Mouse (Mus musculus) heart, embryonic 14.5 days (tissue): ENCODE data around the gene Klhl36. TPM values are rescaled to one million over a fixed set of nuclear protein-coding genes. Genes with fewer than 3 reads are reported as not detected.
A peak's percentile ranks its signal among the peaks of the same experiment; 100 is the strongest.

Experiments used
- ATAC-seq: fragments of 200-750 bp; cut with Nextera tagmentation; 2 replicates; pipeline ENCODE4 v1.8.0; 2017; ENCODE audit warnings: low read depth, moderate TSS enrichment; ENCODE audit not compliant: insufficient number of reproducible peaks, insufficient read depth, low FRiP score
- H3K27ac ChIP-seq, 2 experiments: fragments of 200-500 bp in 1 of 2; fragments of 300-500 bp in 1 of 2; sonication (generic) in 1 of 2; replicated peaks in 1 of 2; 2 replicates each; pipeline ENCODE4 v1.5.1; 2012 to 2014; ENCODE audit warnings: low read depth in 2 of 2, low read length in 2 of 2, control low read depth in 1 of 2, mild to moderate bottlenecking in 1 of 2, mixed read lengths in 1 of 2; ENCODE audit not compliant: control insufficient read depth in 1 of 2, insufficient read depth in 1 of 2
- H3K27me3 ChIP-seq: fragments of 300-500 bp; sonication (generic); 2 replicates; pipeline ENCODE4 v1.6.1; 2014; ENCODE audit warnings: mild to moderate bottlenecking, low read length, control low read depth; ENCODE audit not compliant: control insufficient read depth, insufficient read depth
- H3K36me3 ChIP-seq: fragments of 300-500 bp; sonication (generic); 2 replicates; pipeline ENCODE4 v1.6.1; 2014; ENCODE audit warnings: mild to moderate bottlenecking, control low read depth, low read length, mixed read lengths; ENCODE audit not compliant: control insufficient read depth, insufficient read depth
- H3K4me1 ChIP-seq, 2 experiments: fragments of 200-500 bp in 1 of 2; fragments of 300-500 bp in 1 of 2; sonication (generic) in 1 of 2; 2 replicates each; pipeline ENCODE4 v1.6.1; 2012 to 2014; ENCODE audit warnings: low read length in 2 of 2, control low read depth in 1 of 2, mixed read lengths in 1 of 2; ENCODE audit not compliant: control insufficient read depth in 2 of 2, insufficient read depth in 2 of 2
- H3K4me2 ChIP-seq: fragments of 300-500 bp; sonication (generic); 2 replicates; pipeline ENCODE4 v1.6.1; 2014; ENCODE audit warnings: mild to moderate bottlenecking, low read length
- H3K4me3 ChIP-seq, 2 experiments: fragments of 200-500 bp in 1 of 2; fragments of 300-500 bp in 1 of 2; sonication (generic) in 1 of 2; 2 replicates each; pipeline ENCODE4 v1.5.1; 2012 to 2014; ENCODE audit warnings: low read length in 2 of 2, mild to moderate bottlenecking in 2 of 2, control low read depth in 1 of 2, low read depth in 1 of 2, moderate library complexity in 1 of 2; ENCODE audit not compliant: control insufficient read depth in 1 of 2, insufficient read depth in 1 of 2
- H3K9ac ChIP-seq: fragments of 300-500 bp; sonication (generic); 2 replicates; pipeline ENCODE4 v1.6.1; 2014; ENCODE audit warnings: mild to moderate bottlenecking, low read length
- H3K9me3 ChIP-seq: fragments of 300-500 bp; sonication (generic); 2 replicates; pipeline ENCODE4 v1.6.1; 2016; ENCODE audit warnings: low read length, control low read depth; ENCODE audit not compliant: control insufficient read depth
- WGBS: fragments of 180-500 bp; shearing (Covaris S2); extraction: QIAGEN DNeasy Blood & Tissue Kit; methylation state at CpG from one replicate; pipeline ENCODE4 v1.1.7; 2014; 5-methylcytosine and 5-hydroxymethylcytosine counted together
- polyA plus RNA-seq: library from polyadenylated mRNA; unstranded; fragments of >200 nt; fragmentation: Nextera tagmentation; extraction: Ambion mirVana; gene quantifications from 2 replicates; pipeline ENCODE4 v1.2.1, GENCODE M21; 2014

The Klhl36 gene
- polyA plus RNA-seq, 1 experiment from 2014 or later: 10.6 TPM

DNA sequence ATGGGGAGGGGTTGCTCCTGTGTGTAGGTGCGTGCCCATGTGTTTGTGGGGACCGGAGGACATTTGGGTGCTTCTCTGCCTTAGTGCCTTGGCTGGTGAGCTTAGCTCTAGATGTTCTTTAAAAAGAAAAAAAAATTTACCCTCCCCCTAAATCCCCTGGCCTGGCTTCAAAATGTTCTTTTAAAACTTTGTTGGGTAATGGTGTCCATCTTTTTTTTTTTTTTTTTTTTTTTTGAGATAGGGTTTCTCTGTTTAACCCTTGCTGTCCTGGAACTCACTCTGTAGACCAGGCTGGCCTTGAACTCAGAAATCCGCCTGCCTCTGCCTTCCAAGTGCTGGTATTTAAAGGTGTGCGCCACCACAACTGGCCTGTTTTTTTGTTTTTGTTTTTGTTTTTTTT, 53.2 kb downstream of the Klhl36 start:
- WGBS: 87% methylated on average over 4 of the region's 4 CpGs
- Histone ChIP-seq H3K27ac (no peak overlapping the region), H3K9me3 (no peaks in the 10 kb centered on the region), H3K9ac (no peak overlapping the region), H3K4me1 (peaks cover 17 to 64% of the 10 kb centered on the region in 2 experiments), H3K36me3 (no peaks in the 10 kb centered on the region), H3K4me2 (no peak overlapping the region), H3K27me3 (no peaks in the 10 kb centered on the region), H3K4me3 (no peak overlapping the region)
- no peak for ATAC-seq

DNA sequence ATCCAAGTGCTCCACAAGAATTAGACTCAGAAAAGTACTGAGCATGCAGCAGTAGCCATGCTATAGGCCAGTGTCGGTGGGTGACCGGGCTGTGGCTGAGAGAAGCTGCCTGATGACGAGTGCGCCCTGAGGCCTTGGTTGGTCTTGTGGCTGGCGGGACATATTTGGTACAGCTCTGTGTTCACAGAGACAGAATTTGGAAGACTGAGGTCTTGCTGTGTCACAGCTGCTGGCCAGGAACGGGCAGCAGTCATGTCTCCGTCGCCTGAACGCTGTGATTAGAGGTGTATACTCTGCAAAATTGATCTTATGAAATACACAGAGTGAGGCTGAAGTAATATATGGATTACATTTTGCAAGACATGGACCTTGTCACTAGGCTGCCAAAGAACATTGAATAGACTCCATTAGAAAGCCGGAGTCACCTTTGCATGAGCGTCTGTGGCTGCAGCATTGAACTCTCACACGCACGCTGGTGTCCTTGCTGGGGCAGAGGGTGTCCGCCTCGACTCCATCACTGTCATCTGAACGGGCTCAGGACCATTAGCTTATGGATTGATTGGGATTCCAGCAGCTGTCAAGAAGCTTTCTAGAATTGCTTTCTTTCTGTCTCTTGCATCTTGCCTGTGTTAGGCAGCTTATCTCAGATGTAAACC, 54.3 kb downstream of the Klhl36 start:
- H3K9me3 ChIP-seq: no peaks in the 10 kb centered on the region
- ATAC-seq: no peak
- no peak overlapping the region for H3K9ac ChIP-seq
- no peaks in the 10 kb centered on the region for H3K27me3 ChIP-seq
- H3K4me3 ChIP-seq: no peak overlapping the region
- no peak overlapping the region for H3K4me2 ChIP-seq
- no peaks in the 10 kb centered on the region for H3K36me3 ChIP-seq
- H3K27ac ChIP-seq: no peak overlapping the region
- WGBS: 62% methylated on average over 16 of the region's 16 CpGs
- H3K4me1 ChIP-seq: peaks cover 17 to 63% of the 10 kb centered on the region in 2 experiments

DNA sequence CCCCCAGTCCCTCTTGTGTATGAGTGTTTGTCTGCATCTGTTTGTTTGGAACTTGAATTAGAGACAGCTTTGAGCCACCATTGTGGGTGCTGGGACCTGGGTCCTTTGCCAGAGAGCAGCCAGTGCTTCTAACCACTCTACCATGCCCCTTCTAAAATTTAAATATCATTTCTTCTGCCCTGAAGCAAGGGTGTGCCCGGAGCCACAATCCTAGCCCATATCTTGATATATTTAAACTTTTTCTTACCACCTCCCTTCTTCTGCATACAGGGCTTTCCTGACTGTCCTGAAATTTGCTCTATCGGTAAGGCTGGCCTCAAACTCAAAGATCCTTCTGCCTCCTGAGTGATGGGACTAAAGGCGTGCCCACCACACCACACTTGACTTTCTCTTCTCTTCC, 55.3 kb downstream of the Klhl36 start:
- 82% methylated on average over 3 of the region's 3 CpGs for WGBS
- peaks cover 16 to 54% of the 10 kb centered on the region in 2 experiments for H3K4me1 ChIP-seq
- no peak overlapping the region; the same call in 1 of the 2 replicates for H3K9ac ChIP-seq
- H3K27ac ChIP-seq: no peak overlapping the region
- no peak for ATAC-seq
- no peak overlapping the region for H3K4me3 ChIP-seq
- H3K27me3 ChIP-seq: no peaks in the 10 kb centered on the region
- H3K9me3 ChIP-seq: no peaks in the 10 kb centered on the region
- H3K36me3 ChIP-seq: no peaks in the 10 kb centered on the region
- H3K4me2 ChIP-seq: no peak overlapping the region

DNA sequence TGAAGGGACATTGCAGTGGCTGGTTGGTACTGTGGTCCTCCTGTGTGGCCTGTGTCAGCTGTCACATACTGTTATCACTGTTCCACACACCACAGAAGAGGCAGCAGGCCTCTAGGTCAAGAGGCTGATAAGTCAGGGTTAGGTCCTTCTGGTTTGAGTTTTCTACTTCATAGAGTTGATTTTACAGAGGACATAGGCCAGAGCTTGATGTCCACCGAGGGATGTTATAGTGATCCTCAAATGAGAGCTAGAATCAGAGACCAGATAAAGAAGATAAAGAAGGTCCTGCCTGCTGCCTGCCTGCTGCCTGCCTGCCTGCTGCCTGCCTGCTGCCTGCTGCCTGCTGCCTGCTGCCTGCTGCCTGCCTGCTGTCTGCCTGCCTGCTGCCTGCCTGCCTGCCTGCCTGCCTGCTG, 56.1 kb downstream of the Klhl36 start:
- H3K36me3 ChIP-seq: no peaks in the 10 kb centered on the region
- no peak overlapping the region for H3K9ac ChIP-seq
- no peak overlapping the region for H3K4me3 ChIP-seq
- H3K27ac ChIP-seq: no peak overlapping the region
- H3K27me3 ChIP-seq: no peaks in the 10 kb centered on the region
- peaks cover 12 to 48% of the 10 kb centered on the region in 2 experiments for H3K4me1 ChIP-seq
- 0% methylated on average over 1 of the region's 1 CpGs for WGBS
- no peaks in the 10 kb centered on the region for H3K9me3 ChIP-seq
- H3K4me2 ChIP-seq: no peak overlapping the region
- peak; percentile 26; the same call in 1 of the 2 replicates for ATAC-seq

DNA sequence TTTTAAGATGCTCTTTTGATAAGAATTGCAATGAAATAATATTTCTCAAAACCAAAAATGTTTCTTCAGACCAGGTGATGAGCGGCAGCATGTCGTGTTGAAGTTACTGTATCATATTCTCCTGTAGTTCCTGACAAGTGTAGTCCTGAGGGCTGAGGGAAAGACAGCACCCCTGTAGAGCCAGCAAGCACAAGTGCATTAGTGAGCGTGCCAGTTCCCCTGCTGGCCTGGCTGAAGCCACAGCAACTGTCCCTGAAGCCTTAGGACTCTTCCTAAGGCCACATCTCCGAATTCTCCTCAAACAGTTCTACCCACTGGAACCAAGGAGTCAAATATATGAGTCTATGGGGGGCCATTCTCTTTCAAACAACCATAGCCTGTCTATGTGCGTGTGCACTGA, 61.2 kb downstream of the Klhl36 start:
- Histone ChIP-seq H3K4me2 (no peak overlapping the region), H3K27me3 (no peaks in the 10 kb centered on the region), H3K9me3 (no peaks in the 10 kb centered on the region), H3K4me1 (peaks cover 9 to 22% of the 10 kb centered on the region in 2 experiments; a peak in 3 of 4 replicates), H3K4me3 (no peak overlapping the region), H3K36me3 (no peaks in the 10 kb centered on the region), H3K9ac (no peak overlapping the region), H3K27ac (no peak overlapping the region)
- ATAC-seq: no peak
- WGBS: 84% methylated on average over 5 of the region's 5 CpGs

DNA sequence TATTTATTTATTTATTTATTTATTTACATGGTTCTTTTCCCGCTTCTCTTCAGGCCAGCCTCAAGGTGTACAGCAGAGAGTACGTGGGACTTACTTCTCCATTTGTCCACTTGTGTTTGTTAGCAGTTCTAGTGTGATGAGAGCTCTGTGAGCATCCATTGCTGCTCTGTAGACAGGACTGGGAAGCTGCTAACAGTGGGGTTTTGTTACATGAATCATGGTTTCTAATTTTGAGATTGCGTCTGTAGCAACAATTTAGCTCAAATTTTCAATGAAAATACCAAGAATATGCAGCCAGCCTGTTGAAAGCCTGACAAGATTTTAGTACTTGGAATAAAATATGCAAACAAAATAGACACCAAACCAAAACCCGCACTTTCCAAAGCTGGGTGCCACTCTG, 63.4 kb downstream of the Klhl36 start:
- no peaks in the 10 kb centered on the region; the same call in 1 of the 2 replicates for H3K36me3 ChIP-seq

DNA sequence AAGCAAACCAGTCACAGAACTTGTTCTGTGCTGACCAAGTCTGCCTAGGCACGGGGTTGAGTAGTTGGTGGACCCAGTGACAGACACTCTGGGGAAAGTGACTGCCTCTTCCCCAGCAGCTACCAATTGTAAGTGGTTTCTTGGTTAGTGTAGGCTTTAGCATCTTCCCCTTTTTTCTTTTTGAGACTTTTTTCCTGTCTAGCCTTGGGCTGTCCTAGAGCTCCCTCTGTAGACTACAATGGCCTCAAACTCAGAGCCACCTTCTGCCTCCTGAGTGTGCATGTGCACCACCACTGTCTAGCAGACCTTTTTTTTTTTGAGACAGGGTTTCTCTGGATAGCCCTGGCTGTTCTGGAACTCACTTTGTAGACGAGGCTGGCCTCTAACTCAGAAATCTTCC, 64.4 kb downstream of the Klhl36 start:
- H3K27ac ChIP-seq: 0 out of 4 replicates have a peak overlapping the region, but pooled peaks of 1 of the 2 experiments have one; percentile 33
- peaks cover 12 to 37% of the 10 kb centered on the region in 2 experiments for H3K4me1 ChIP-seq
- no peaks in the 10 kb centered on the region for H3K9me3 ChIP-seq
- H3K9ac ChIP-seq: no peak overlapping the region; the same call in 1 of the 2 replicates
- 74% methylated on average over 2 of the region's 2 CpGs for WGBS
- no peak for ATAC-seq
- no peaks in the 10 kb centered on the region for H3K27me3 ChIP-seq
- no peak overlapping the region for H3K4me2 ChIP-seq
- H3K4me3 ChIP-seq: no peak overlapping the region
- no peaks in the 10 kb centered on the region; the same call in 1 of the 2 replicates for H3K36me3 ChIP-seq

More for the DNA sequence above, 63.4 kb downstream of the Klhl36 start:
- H3K4me1 ChIP-seq: peaks cover 10 to 27% of the 10 kb centered on the region in 2 experiments
- H3K27ac ChIP-seq: 0 out of 4 replicates have a peak overlapping the region, but pooled peaks of 1 of the 2 experiments have one; percentile 33
- H3K4me3 ChIP-seq: no peak overlapping the region
- 85% methylated on average over 4 of the region's 4 CpGs for WGBS
- H3K27me3 ChIP-seq: no peaks in the 10 kb centered on the region
- ATAC-seq: no peak
- no peaks in the 10 kb centered on the region for H3K9me3 ChIP-seq
- H3K9ac ChIP-seq: no peak overlapping the region
- no peak overlapping the region for H3K4me2 ChIP-seq
